Mouse (Mus musculus) cerebellum, adult 18-20 months (tissue): ENCODE results near the gene Lce1j.
"Not testable (repeated sequence)": the region's sequence is repeated elsewhere in the genome, so short reads cannot be mapped to it uniquely, and the experiment has no call there.

Experiments used
- DNase-seq, 2 experiments: peaks; one replicate each; pipeline ENCODE4 v3.0.0; 2021

Gene Lce1j

DNA sequence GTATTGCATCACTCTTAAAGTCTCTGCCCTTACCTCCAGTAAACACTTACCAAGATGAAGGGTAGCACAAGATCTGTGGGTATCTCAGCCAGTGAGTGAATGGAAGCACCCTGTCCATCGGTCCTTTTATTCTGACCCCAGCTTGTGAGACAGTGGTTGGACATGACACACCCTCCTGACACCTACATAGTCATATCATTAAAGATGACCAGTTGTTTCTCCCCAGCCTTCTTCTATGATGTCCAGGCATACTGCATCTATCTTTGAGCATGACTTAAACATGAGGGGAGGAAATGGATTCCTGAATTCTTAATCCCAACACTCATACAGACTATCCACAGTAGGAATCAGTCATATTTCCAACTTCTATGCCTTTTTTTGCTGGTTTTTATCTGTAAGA lies at the start of gene Lce1j:
TSS of gene Lce1j (minus strand) at position 101 of the 400 bp plus-strand sequence.
- DNase-seq, result no peak

DNA sequence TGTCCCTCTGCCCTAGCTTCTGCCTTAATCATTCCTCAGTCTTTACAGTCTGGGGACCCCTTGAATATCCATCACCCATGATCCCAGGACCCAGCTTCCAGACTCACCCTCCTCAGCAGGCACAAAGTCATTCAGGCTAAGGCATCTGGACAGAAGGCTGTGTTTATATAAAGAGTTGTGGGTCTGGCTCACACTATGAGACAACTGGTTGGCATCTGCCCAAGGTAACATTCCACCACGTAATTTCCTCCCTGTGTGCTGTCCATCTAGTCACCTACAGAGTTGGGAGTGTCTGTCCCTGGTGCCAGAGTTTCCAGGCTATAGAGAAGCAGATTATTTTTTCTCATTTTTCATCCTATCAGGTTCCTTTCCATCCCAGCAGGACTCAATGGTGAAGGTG lies 36.8 kb upstream of the Lce1j start, which contains the start of gene Kprp:
TSS of gene Kprp (minus strand) at position 140 of the 400 bp plus-strand sequence.
- DNase-seq, result no peak

DNA sequence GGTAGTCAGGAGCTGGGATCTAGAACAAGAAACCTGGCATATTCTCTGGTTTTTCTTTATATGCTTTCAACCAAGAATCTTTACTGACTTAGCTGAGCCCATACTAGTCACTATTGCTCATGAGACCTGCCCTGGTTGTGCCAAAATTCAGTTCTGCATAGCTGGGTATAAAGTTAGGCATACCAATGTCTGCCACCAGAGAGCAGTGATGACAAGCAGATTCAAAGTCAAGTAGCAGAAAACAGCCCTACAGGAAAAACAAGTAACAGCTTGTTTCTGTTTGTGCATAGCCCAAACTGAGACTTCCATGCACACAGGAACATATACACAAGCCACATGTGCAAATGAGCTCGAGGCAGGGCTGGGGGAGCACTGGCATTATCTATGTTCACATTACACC lies 35.5 kb upstream of the Lce1j start:
- DNase-seq, result no peak

DNA sequence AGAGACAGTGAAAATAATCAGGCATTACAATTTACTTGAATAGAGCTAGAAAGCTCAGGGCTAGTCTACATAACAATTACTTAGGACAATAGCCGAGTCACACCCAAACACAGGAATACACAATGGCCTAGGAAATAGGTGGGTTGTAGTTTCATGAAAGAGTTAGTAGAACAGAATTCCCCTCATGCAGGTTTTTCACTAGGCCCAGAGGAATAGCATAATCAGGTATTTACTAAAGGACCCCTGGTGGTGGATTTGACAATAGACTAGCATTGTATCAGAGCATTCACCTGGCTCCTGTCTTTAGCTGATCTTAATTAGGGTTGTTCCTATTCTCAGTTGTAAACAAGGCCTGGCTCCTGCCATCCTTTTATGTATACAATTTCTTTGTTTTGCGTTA lies 25.7 kb upstream of the Lce1j start:
- DNase-seq, result not testable (repeated sequence)

DNA sequence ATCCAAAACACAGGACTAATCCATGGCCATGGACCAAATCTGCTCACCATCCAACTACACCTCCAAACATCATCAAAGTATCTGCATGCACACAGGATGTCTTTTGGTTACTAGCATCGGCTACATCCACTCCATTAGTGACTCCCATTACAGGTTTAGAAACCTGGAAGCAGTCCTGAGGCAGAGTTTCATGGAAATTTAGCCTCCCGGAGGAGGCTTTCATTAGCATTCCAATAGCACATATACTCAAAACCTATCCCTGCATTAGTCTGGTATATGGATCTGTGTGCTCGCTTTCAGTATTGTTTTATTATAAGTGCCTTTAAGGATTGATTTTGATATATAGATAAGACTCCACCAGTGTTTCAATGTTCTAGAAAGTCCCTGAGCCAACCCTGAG lies 25.3 kb upstream of the Lce1j start:
- DNase-seq, result no peak

DNA sequence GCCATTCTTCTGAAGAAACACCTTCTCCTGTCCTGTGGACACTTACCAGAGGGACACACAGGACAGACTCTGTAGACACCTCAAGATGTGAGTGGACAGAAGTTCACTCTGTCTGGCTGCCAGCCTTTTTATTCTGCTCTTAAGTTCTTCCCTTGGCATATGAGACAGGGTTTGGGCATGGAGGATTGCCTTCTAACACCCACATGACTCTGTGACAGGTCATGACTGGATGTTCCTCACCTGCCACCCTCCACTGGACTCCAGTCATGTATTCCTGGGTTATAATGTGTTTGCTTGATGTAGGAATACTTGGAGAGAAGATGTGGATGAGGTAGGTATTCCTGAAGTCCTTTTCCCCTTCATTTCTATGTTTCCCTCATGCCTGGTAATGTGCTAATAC lies 17.5 kb upstream of the Lce1j start, which contains the start of gene Lce1k:
TSS of gene Lce1k (minus strand) at position 101 of the 400 bp plus-strand sequence.
- no peak for DNase-seq

DNA sequence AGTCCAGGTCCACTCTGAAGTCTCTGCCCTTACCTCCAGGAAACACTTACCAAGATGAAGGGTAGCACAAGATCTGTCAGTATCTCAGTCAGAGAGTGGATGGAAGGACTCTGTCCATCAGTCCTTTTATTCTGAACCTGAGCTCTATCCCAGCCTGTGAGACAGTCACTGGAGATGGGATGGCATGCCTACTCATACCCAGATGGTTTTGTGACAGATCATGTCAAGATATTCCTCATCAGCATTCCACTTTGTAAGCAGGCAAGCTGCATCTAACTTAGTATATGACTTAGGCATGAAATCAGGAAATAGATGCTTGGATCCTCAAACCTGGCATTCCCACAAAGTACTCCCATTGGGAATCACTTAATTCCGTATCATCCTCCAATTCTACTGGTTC lies 11.5 kb downstream of the Lce1j start, which contains the start of gene Lce1i:
TSS of gene Lce1i (minus strand) at position 101 of the 400 bp plus-strand sequence.
- DNase-seq, result no peak

DNA sequence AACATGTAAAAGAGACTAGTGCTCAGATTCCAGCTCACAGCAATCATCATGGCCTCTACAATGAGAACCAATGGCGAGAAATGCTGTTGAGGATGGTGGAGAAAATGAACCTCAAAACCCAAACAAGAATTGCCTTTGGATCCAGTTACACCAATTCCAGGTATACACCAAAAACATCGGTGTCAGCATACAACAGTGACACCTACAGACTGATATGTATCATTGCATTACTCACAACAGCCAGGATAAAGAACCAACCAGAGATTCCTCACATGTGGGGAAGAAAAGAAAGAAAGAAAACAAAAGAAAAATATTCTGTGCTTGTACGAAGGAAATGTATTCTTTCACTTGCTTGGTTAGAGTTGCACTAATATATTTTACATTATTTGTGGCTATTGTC lies 18.7 kb downstream of the Lce1j start:
- DNase-seq, result no peak

DNA sequence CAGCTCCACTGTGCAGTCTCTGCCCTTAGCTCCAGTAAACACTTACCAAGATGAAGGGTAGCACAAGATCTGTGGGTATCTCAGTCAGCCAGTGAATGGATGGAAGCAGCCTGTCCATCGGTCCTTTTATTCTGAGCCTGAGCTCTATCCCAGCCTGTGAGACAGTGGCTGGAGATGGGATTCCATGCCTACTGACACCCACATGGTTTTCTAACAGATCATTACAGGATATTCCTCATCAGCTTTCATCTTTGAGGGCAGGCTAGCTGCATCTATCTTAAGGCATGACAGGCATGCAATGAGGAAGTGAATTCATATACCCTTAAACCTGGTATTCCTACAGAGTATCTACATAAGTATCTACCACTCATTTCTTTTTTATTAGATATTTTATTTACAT lies 25.3 kb downstream of the Lce1j start, which contains the start of gene Lce1h:
TSS of gene Lce1h (minus strand) at position 101 of the 400 bp plus-strand sequence.
- DNase-seq, result no peak

DNA sequence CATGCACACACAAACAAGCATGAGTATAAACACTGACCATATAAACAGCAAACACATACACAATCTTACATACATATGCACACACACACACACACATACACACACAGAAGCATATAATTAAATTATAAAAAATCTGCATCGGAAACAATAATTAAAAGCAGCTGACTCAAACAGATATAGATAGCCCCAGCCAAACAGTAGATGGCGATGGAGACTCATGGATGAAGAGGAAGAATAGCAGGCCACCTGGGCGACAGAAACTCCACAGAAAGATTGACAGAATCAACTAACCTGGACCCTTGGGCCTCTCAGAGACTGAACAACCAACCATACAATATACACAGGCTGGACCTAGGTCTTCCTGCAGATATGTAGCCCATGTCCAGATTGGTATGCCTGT lies 37.1 kb downstream of the Lce1j start:
- DNase-seq, result no peak

DNA sequence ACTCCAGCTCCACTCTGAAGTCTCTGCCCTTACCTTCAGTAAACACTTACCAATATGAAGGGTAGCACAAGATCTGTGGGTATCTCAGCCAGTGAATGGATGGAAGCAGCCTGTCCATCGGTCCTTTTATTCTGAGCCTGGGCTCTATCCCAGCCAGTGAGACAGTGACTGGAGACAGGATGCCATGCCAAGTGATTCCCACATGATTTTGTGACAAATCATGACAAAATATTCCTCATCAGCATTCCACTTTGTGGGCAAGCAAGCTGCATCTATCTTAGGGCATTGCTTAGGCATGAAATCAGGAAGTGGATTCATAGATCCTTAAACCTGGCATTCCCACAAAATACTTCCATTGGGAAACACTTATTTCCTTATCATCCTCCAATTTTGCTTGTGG lies 38.1 kb downstream of the Lce1j start, which contains the start of gene Lce1g:
TSS of gene Lce1g (minus strand) at position 101 of the 400 bp plus-strand sequence.
- no peak for DNase-seq

DNA sequence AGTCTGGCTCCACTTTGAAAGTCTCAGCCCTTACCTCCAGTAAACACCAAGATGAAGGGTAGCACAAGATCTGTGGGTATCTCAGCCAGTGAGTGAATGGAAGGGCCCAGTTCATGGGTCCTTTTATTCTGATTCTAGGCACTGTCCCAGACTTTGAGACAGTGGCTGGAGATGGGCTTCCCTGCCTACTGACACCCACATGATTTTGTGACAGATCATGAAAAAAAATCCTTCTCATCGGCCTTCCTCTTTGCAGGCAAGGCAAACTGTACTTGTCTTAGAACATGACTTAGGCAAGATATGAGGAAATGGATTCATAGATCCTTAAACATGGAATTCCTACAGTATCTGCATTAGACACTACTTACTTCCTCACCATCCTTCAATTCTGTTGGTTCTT lies 51.3 kb downstream of the Lce1j start, which contains the start of gene Gm38119:
TSS of gene Gm38119 (minus strand) at position 101 of the 400 bp plus-strand sequence.
- no peak for DNase-seq
